Mouse (Mus musculus): ENCODE measurements around the gene Cpne9. TPM values are rescaled to one million over a fixed set of nuclear protein-coding genes. Genes with fewer than 3 reads are reported as not detected.
A peak's percentile ranks its signal among the peaks of the same experiment; 100 is the strongest.

The Cpne9 gene
- polyA plus RNA-seq (2014; fragmentation: Nextera tagmentation; extraction: Ambion mirVana): 4.7 and 5.5 TPM in 2 replicates

DNA sequence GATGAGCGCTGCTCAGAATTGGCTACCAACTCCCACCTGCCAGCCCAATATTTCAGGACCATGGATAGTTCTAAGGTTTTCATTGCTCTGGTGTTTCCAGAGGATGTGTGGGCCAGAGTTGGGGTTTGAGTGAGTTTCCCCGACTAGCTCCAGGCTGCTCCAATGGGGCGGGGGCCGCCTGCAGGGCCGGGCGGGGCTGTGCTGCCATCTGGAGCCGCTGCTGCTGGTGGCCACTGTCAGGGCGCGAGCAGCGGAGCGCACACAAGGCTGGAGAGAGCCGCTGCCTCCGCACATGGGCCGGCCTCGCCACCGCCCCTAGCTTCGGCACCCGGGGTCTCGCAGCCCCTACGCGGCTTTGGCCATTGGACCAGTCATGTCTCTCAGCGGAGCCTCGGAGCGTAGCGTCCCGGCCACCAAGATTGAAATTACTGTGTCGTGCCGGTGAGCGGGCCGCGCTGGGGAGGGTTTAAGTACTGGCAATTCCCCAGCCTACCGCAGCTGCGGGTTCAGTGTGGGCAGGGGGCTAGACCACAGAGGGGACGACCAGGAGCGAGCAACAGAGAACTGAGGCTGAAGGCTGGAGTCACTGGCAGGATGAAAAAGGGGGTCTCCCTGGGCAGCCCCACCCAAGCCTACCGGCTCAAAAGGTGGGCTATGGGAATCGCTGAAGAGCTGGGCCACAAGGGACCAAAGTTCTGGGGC lies at the start of gene Cpne9:
Gene Cpne9 (plus strand): TSS at position 207 of the 702 bp plus-strand sequence.
- peak within 1 kb of the TSS; percentile 34 for H3K4me3 ChIP-seq (replicated peaks; ENCODE audit: low read depth, low read length)
- H3K36me3 ChIP-seq (ENCODE audit: control insufficient read depth, insufficient read depth, low read length): peaks cover 25% of the 10 kb centered on the region; the same call in 1 of the 2 replicates
- H3K4me1 ChIP-seq (ENCODE audit: control insufficient read depth, insufficient read depth, low read length): peaks cover 10% of the 10 kb centered on the region; the same call in 1 of the 2 replicates
- ATAC-seq (ENCODE audit: low FRiP score, low TSS enrichment): peak; percentile 34; the same call in 1 of the 2 replicates
- H3K9ac ChIP-seq (replicated peaks; ENCODE audit: low read length): peak within 1 kb of the TSS; percentile 46
- H3K27me3 ChIP-seq (ENCODE audit: control insufficient read depth, insufficient read depth, low read length): peaks cover 31% of the 10 kb centered on the region
- H3K9me3 ChIP-seq (ENCODE audit: control insufficient read depth, low read length): no peaks in the 10 kb centered on the region
- H3K4me2 ChIP-seq (ENCODE audit: low read length): peak within 1 kb of the TSS; percentile 61
- DNase-seq: peak; percentile 61
- under 1% methylated on average over 37 of the region's 37 CpGs for WGBS
- no peak within 1 kb of the TSS for H3K27ac ChIP-seq (replicated peaks; ENCODE audit: low read depth, low read length)

DNA sequence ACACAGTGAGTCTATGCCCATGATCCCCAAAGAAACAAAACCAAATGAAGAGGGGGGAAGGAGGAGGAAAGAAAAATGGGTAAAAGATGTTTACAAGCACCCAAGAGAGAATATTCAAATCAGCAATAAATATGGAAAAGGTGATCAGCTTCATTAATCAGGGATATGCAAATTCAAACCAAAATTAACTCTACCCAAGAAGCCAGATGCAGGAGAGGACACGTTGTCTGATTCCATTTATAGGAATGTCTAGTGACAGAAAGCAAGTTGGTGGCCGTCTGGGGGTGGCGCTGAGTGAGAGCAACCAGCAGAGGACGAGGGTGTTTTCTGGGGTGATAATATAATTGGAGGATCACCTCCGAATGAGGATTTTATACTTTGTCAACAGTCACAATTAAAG lies 47.0 kb upstream of the Cpne9 start:
- WGBS: 68% methylated on average over 5 of the region's 5 CpGs
- DNase-seq (no peak), ATAC-seq (ENCODE audit: low FRiP score, low TSS enrichment) (no peak)
- H3K9me3 ChIP-seq (ENCODE audit: control insufficient read depth, low read length): no peaks in the 10 kb centered on the region
- peaks cover 10% of the 10 kb centered on the region; the same call in 1 of the 2 replicates for H3K4me1 ChIP-seq (ENCODE audit: control insufficient read depth, insufficient read depth, low read length)
- no peak overlapping the region for H3K9ac ChIP-seq (replicated peaks; ENCODE audit: low read length)
- no peak overlapping the region for H3K4me3 ChIP-seq (replicated peaks; ENCODE audit: low read depth, low read length)
- no peak overlapping the region for H3K4me2 ChIP-seq (ENCODE audit: low read length)
- 0 out of 2 replicates have a peak, but pooled peaks cover 1% of the 10 kb centered on the region for H3K36me3 ChIP-seq (ENCODE audit: control insufficient read depth, insufficient read depth, low read length)
- no peak overlapping the region for H3K27ac ChIP-seq (replicated peaks; ENCODE audit: low read depth, low read length)
- no peaks in the 10 kb centered on the region for H3K27me3 ChIP-seq (ENCODE audit: control insufficient read depth, insufficient read depth, low read length)

DNA sequence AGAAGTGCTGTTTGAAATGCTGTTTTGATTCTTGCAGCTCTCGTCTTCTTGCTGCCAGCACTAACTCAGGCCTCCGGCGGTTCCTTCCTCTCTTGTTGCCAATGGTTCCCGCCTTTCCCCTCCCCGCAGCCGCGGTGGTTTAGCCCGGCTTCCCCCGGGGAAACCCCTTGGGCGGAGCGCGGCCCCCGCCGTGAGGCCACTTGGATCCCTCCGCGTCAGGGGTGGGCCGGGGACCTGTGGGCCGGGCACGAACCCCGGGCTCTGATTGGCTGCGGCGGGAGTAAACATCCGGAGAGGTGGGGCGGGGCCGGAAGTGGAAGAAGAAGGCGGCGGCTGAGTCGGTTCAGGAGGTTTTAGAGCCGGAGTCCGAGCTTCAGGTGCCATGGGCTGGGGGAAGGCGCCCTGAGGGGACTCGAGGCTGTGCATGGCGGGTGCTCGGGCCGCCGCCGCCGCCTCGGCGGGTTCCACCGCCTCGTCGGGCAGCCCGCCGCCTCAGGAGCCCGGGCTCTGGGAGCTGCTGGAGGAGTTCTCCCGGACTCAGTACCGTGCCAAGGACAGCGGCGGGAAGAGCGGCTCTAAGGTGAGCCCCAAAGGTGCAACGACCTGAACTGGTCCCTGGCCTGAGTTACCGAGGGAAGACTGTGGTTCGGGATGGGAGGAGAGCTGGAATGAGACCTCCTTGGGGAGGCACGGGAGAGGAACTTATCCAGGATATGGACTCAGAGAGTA lies 44.4 kb upstream of the Cpne9 start, which contains the start of gene Mtmr14:
Gene Mtmr14 (plus strand): TSS at position 302 of the 729 bp plus-strand sequence.
- peak; percentile 99 for ATAC-seq (ENCODE audit: low FRiP score, low TSS enrichment)
- WGBS: under 1% methylated on average over 55 of the region's 55 CpGs
- H3K9me3 ChIP-seq (ENCODE audit: control insufficient read depth, low read length): no peaks in the 10 kb centered on the region

DNA sequence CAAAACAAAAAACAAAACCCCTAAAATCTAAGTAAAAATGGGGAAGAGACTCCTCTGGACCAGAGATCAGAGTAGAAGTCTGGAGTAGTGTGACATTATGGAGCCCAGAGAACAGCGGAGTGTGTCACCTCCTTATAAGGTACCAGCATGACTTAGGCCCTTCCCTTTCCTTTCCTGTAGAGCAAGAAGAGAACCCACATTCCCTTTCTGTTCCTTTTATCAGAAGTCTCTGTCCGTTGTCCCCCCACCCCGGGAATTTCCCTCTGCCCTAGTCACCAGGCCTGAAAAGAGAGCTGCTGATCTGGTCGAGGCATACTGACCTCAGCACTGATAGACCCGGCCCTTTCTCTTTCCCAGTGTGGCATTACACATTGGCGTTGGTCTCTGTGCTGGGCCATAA lies 43.7 kb upstream of the Cpne9 start:
- Histone ChIP-seq H3K4me2 (ENCODE audit: low read length) (peak overlapping the region; percentile 91), H3K9ac (replicated peaks; ENCODE audit: low read length) (peak overlapping the region; percentile 74; the same call in 1 of the 2 replicates), H3K9me3 (ENCODE audit: control insufficient read depth, low read length) (no peaks in the 10 kb centered on the region), H3K27me3 (ENCODE audit: control insufficient read depth, insufficient read depth, low read length) (no peaks in the 10 kb centered on the region), H3K27ac (replicated peaks; ENCODE audit: low read depth, low read length) (no peak overlapping the region), H3K4me1 (ENCODE audit: control insufficient read depth, insufficient read depth, low read length) (peaks cover 10% of the 10 kb centered on the region; the same call in 1 of the 2 replicates), H3K36me3 (ENCODE audit: control insufficient read depth, insufficient read depth, low read length) (peaks cover 16% of the 10 kb centered on the region), H3K4me3 (replicated peaks; ENCODE audit: low read depth, low read length) (peak overlapping the region; percentile 96)
- no peak for ATAC-seq (ENCODE audit: low FRiP score, low TSS enrichment)
- WGBS: 48% methylated on average over 6 of the region's 6 CpGs
- DNase-seq: no peak

More for the DNA sequence above, 44.4 kb upstream of the Cpne9 start, which contains the start of gene Mtmr14:
- Histone ChIP-seq H3K36me3 (ENCODE audit: control insufficient read depth, insufficient read depth, low read length) (peaks cover 15% of the 10 kb centered on the region), H3K27ac (replicated peaks; ENCODE audit: low read depth, low read length) (peak within 1 kb of the TSS; percentile 72), H3K4me2 (ENCODE audit: low read length) (peak within 1 kb of the TSS; percentile 91), H3K4me1 (ENCODE audit: control insufficient read depth, insufficient read depth, low read length) (peaks cover 10% of the 10 kb centered on the region; the same call in 1 of the 2 replicates), H3K4me3 (replicated peaks; ENCODE audit: low read depth, low read length) (peak within 1 kb of the TSS; percentile 96), H3K27me3 (ENCODE audit: control insufficient read depth, insufficient read depth, low read length) (no peaks in the 10 kb centered on the region), H3K9ac (replicated peaks; ENCODE audit: low read length) (peak within 1 kb of the TSS; percentile 74)
- DNase-seq: peak; percentile 99

DNA sequence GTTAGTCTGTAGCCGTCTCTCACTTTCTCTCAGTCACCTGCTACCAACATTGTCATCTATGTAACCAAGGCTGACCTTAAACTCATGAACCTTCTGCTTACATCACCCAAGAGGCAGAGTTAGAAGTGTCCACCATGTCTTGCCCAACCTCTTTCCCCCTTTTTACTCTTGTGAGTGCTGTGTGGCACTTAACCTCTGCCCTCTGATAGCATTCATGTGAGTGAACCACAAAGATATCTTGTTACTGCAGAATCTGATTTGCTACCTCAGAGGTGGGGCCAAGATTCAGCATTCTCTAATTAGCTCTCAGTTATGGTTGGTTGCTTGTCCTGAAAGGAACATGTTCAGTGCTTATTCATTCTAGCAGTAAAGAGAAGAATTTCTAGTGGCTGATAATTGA lies 39.4 kb upstream of the Cpne9 start:
- H3K36me3 ChIP-seq (ENCODE audit: control insufficient read depth, insufficient read depth, low read length): peaks cover 23% of the 10 kb centered on the region
- H3K4me2 ChIP-seq (ENCODE audit: low read length): no peak overlapping the region
- H3K4me3 ChIP-seq (replicated peaks; ENCODE audit: low read depth, low read length): no peak overlapping the region
- ATAC-seq (ENCODE audit: low FRiP score, low TSS enrichment) (no peak), DNase-seq (no peak)
- no peaks in the 10 kb centered on the region for H3K9me3 ChIP-seq (ENCODE audit: control insufficient read depth, low read length)
- no peaks in the 10 kb centered on the region for H3K27me3 ChIP-seq (ENCODE audit: control insufficient read depth, insufficient read depth, low read length)
- 89% methylated on average over 1 of the region's 1 CpGs for WGBS
- no peak overlapping the region for H3K9ac ChIP-seq (replicated peaks; ENCODE audit: low read length)
- peaks cover 10% of the 10 kb centered on the region; the same call in 1 of the 2 replicates for H3K4me1 ChIP-seq (ENCODE audit: control insufficient read depth, insufficient read depth, low read length)
- H3K27ac ChIP-seq (replicated peaks; ENCODE audit: low read depth, low read length): no peak overlapping the region

DNA sequence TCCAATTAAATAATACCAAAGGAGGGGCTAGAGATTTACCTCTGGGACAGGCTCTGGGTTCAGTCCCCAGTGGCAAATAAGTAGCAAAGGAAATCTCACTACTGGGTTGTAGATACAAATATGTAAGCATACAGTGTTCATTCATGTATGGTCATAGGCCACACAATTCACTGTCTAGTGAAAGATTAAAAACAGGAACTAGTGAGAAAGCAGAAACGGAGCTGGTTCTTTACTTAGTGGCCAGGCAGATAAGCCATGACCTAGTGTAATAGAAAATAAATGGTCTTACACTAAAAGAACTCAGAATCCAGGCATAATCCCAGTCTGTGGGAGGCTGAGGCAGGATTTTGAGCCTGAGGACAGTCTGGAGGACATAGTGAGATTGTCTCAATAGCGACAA lies 36.5 kb upstream of the Cpne9 start:
- no peak for DNase-seq
- Histone ChIP-seq H3K4me3 (replicated peaks; ENCODE audit: low read depth, low read length) (no peak overlapping the region), H3K4me2 (ENCODE audit: low read length) (no peak overlapping the region), H3K27ac (replicated peaks; ENCODE audit: low read depth, low read length) (no peak overlapping the region), H3K9me3 (ENCODE audit: control insufficient read depth, low read length) (no peaks in the 10 kb centered on the region), H3K27me3 (ENCODE audit: control insufficient read depth, insufficient read depth, low read length) (no peaks in the 10 kb centered on the region), H3K4me1 (ENCODE audit: control insufficient read depth, insufficient read depth, low read length) (no peaks in the 10 kb centered on the region), H3K36me3 (ENCODE audit: control insufficient read depth, insufficient read depth, low read length) (peaks cover 36% of the 10 kb centered on the region), H3K9ac (replicated peaks; ENCODE audit: low read length) (no peak overlapping the region)
- 94% methylated on average over 2 of the region's 2 CpGs for WGBS
- no peak for ATAC-seq (ENCODE audit: low FRiP score, low TSS enrichment)

DNA sequence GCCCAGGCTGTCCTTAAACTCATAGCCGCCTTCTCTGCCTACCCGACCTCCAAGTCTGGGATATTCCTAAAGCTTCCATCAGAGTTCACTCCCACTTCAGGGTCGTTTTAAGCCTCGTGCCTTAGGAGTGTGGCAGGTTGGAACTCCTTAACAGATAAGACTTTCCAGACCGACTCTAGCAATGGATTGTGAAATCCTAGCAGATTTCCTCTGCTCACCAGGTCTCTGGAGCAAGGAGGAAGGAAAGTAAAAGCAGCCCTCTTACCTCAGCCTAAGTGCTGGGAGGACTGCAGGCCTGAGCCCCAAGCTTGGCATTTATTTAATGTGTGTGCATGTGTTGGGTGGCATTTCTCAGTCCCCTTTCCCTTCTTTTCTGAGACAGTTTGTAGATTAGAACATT lies 31.3 kb upstream of the Cpne9 start:
- Histone ChIP-seq H3K27me3 (ENCODE audit: control insufficient read depth, insufficient read depth, low read length) (no peaks in the 10 kb centered on the region), H3K4me3 (replicated peaks; ENCODE audit: low read depth, low read length) (no peak overlapping the region), H3K4me1 (ENCODE audit: control insufficient read depth, insufficient read depth, low read length) (no peaks in the 10 kb centered on the region), H3K27ac (replicated peaks; ENCODE audit: low read depth, low read length) (no peak overlapping the region), H3K9ac (replicated peaks; ENCODE audit: low read length) (no peak overlapping the region), H3K4me2 (ENCODE audit: low read length) (no peak overlapping the region), H3K9me3 (ENCODE audit: control insufficient read depth, low read length) (no peaks in the 10 kb centered on the region), H3K36me3 (ENCODE audit: control insufficient read depth, insufficient read depth, low read length) (peaks cover 57% of the 10 kb centered on the region)
- DNase-seq (no peak), ATAC-seq (ENCODE audit: low FRiP score, low TSS enrichment) (no peak)
- 92% methylated on average over 5 of the region's 5 CpGs for WGBS

DNA sequence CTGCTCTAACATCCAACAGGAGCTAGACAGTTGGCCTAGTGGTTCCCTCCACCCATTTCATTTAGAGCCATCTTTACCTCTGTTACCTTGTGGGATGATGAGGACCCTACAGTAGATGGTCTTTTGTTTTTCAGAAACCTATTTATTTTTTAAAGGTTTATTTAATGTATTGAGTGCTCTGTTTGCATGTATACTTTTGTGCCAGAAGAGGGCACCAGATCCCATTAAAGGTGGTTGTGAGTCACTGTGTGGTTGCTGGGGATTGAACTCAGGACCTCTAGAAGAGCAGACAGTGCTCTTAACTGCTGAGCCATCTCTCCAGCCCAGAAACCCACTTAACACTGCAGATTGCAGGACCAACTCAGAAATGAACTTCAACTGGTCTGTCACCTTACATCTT lies 30.2 kb upstream of the Cpne9 start:
- Histone ChIP-seq H3K9ac (replicated peaks; ENCODE audit: low read length) (no peak overlapping the region), H3K4me1 (ENCODE audit: control insufficient read depth, insufficient read depth, low read length) (no peaks in the 10 kb centered on the region), H3K9me3 (ENCODE audit: control insufficient read depth, low read length) (no peaks in the 10 kb centered on the region), H3K4me3 (replicated peaks; ENCODE audit: low read depth, low read length) (no peak overlapping the region), H3K27ac (replicated peaks; ENCODE audit: low read depth, low read length) (no peak overlapping the region), H3K36me3 (ENCODE audit: control insufficient read depth, insufficient read depth, low read length) (peaks cover 68% of the 10 kb centered on the region), H3K27me3 (ENCODE audit: control insufficient read depth, insufficient read depth, low read length) (no peaks in the 10 kb centered on the region), H3K4me2 (ENCODE audit: low read length) (no peak overlapping the region)
- DNase-seq: no peak
- no peak for ATAC-seq (ENCODE audit: low FRiP score, low TSS enrichment)

Data from midbrain, embryonic 14.5 days (tissue).